Mouse (Mus musculus) c-Kit-positive CD71-negative TER-119-negative erythroid progenitor cells, embryonic 14.5 days (primary cell): Measurements from ENCODE around the gene Gbp6.
"Not testable (repeated sequence)": the region's sequence is repeated elsewhere in the genome, so short reads cannot be mapped to it uniquely, and the experiment has no call there.

Experiments
- DNase-seq: peaks from one replicate; pipeline ENCODE4 v3.0.0-alpha.2; 2013; ENCODE audit warnings: low read depth

The Gbp6 gene

DNA sequence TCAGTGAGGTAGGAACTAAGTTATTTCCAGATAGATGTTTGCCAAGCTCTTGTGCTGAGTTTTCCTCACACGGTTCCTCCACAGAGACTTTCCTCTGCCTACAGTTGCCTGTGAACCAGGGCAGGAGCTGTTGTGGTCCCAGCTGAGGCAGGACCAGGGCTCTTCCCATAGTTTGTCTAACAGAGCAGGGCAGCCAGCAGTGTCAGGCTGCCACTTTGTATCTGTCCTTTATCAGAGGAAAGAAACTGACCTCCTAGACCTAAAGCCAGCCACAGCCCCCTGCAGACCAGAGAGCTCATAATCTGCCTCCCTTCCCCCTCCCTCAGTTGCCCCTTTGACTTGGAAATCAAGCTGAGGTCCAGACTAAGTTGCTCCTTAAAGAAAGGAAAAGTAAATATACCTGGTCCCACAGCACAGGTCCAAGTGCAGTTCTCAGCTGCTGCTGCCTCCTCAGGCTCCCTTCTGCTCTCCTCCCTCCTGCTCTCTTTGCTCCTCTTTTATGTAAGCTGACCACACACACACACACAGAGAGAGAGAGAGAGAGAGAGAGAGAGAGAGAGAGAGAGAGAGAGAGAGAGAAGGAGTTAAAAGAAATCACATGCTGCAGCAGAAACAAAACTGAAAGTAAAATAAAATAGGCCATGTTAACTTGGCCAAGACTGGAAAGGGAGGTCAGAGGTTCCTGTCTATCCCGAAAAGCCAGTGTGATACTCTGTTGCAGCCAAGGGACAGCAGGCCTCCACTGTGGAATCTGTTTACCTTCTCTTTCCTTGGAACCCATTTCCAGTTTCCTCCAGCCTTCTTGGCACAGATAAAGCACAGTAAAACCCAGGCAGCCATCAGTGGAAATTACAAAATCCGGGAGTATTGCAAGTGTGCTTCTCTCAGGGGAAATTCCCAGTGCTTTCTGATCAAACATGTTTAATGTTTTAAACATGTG lies at the start of gene Gbp6, which contains the start of gene Gm43302:
Gene Gbp6 (minus strand): TSS at position 473 of the 940 bp plus-strand sequence.
Gene Gm43302 (minus strand): TSS at position 470 of the 940 bp plus-strand sequence.
- not testable (repeated sequence) for DNase-seq

GRCm38 (mm10) chr5:105341281-105341680 lies 47.8 kb upstream of the Gbp6 start:
- DNase-seq = no peak

DNA sequence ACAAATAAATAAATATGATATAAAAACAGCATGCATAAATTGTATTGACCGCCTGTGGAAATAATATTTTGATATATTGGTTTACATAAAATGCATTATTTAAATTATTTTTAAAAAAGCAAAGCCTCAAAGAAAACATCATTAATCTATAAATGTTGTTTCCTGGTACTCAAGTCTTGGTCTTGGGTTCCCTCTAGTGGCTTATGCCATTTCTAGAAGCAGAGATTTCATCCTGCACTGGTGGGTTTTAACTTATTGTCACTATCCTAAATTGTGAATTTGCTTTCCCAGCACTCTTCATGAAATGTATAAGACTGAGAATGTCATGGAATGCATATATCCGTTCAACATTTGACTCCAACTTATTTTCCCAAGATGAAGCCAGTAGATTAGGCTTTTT lies 29.0 kb upstream of the Gbp6 start:
- no peak for DNase-seq

DNA sequence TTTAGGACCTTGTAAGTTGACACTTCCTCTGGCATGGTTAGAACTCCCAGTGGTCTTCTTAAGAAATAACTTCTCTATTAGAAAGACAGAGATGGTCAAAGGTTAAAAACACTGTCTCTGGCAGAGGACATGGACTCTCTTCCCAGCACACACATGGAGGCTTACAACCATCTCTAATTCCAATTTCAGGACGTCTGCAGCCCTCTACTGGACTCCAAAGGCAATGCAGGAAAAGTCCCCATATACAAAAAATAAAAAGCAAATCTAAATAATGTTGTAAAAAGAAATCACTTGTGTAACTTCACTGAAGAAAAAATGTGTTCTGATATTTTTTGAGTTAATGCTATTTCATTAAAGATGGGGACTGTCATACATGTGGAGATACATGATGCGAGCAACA lies 17.4 kb upstream of the Gbp6 start:
- no peak for DNase-seq

DNA sequence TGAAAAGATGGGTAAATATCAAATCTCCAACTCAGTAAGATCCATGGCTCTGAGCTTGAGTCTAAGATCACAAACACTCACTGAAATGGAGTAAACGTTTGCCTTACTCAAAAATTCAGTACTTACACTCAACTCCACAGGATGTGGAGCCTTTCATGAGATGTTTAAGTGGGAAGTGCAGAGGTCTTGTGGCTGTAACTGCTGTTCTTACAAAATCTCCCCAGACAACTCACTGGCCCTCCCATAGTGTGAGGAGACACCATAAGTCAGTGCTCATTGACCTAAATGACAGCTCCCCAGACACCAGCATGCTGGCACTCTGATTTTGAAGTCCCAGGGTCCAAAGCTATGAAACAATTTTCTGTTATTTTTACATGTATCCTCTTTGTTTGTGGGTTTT lies 15.7 kb upstream of the Gbp6 start:
- DNase-seq = not testable (repeated sequence)

- DNase-seq = not testable (repeated sequence)
Observed at GRCm38 (mm10) chr5:105306946-105307345, 13.4 kb upstream of the Gbp6 start.

DNA sequence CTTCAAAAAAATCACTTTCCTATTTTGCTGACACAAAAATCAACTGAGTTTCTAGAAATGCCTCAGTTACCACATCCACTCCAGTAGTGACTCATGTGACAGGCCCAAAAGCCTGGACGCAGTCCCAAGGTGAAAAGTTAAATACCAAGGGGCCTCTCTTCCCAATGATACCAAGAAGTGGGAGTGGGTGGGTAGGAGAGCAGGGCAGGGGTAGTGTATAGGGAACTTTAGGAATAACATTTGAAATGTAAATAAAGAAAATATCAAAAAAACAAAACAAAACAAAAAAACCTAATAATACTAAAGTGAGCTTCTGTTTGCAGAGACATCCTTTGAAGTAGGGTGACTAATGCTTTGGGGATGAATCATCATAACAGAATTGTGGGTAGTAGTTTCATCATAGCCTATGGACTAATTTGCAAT lies 12.7 kb upstream of the Gbp6 start:
- DNase-seq = no peak

- not testable (repeated sequence) for DNase-seq
Observed at GRCm38 (mm10) chr5:105305671-105306070, 12.2 kb upstream of the Gbp6 start.

GRCm38 (mm10) chr5:105301963-105302362 lies 8.5 kb upstream of the Gbp6 start:
- no peak for DNase-seq

DNA sequence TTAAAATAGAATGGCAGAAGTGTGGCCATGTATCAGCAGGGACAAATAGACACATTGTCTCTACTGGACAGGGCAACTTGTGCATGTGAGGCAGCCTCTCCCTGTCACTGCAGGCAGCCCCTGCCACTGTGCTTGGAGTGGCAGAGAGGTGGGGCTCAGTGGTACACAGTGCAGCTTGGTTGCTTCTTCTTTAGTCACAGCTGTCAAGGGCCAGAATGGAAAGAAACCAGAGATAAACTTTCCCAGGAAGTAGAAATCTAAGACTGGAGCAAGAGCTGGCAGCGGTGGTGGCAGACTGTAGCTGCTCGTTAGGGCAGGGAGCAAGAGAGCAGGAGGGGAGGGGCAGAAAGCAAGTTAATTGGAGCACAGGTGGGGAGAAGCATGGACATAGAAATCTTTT lies 8.0 kb upstream of the Gbp6 start:
- DNase-seq = no peak

- no peak for DNase-seq
Observed at GRCm38 (mm10) chr5:105295746-105296145, 2.2 kb upstream of the Gbp6 start.

- DNase-seq = no peak
Observed at GRCm38 (mm10) chr5:105292492-105292891, 1.0 kb downstream of the Gbp6 start.

DNA sequence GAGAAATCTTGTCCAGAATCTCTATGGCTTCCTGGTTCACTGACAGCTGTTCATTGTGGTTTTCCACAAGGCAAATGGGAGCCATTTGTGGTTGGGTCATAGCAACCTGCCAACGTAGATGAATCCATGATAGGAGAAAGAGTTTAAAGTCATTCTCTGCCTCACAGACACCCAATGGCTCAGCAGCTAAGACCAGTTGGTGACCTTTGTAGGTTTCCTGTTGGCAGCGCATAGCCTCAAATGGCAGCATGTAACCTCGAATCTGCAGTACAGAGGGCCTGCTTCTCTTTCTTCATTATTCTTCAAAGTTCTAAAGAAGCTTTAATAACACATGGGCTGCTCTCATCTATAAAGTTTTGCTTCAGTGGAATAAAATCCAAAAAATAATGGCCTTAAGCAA lies 2.6 kb downstream of the Gbp6 start:
- DNase-seq = not testable (repeated sequence)

- not testable (repeated sequence) for DNase-seq
Observed at GRCm38 (mm10) chr5:105260673-105261072, 32.8 kb downstream of the Gbp6 start.

GRCm38 (mm10) chr5:105252491-105252890 lies 41.0 kb downstream of the Gbp6 start:
- no peak for DNase-seq

DNA sequence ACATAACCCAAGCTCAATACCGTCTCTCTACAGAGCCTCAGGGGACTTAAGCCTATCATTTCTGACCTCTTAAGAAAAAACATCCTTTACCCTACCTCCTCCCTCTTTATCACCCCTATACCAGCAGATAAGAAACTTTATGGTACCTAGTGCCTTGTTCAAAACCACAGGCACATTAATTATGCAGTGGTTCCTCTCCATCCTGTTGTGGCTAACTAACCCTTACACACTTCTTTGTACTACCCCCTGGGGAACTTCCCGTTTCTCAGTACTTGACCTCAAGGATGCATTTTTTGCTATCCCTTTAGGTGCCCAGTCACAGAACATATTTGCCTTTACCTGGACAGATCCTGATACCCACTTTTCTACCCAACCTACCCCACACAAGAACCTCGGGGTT lies 48.8 kb downstream of the Gbp6 start:
- DNase-seq = not testable (repeated sequence)

GRCm38 (mm10) chr5:105240982-105241381 lies 52.5 kb downstream of the Gbp6 start:
- DNase-seq = not testable (repeated sequence)

DNA sequence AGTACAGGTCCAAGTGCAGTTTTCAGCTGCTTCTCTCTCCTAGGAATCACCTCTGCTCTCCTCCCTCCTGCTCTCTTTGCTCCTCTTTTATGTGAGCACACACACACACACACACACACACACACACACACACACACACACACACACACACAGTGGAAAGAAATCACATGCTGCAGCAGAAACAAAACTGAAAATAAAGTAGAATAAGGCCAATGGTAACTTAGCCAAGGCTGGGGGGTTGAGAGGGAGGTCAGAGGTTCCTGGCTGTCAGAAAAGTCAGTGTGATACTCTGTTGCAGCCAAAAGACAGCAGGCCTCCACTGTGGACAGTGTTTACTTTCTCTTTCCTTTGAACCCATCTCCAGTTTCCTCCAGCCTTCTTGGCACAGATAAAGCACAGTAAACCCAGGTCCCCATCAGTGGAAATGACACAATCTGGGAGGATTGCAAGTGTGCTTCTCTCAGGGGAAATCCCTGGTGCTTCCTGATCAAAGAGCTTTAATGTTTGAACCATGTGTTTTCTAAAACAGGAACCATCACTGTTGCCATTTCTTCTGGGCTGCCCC lies 53.9 kb downstream of the Gbp6 start, which contains the start of gene Gbp10:
Gene Gbp10 (minus strand): TSS at position 51 of the 565 bp plus-strand sequence.
- DNase-seq = not testable (repeated sequence)

GRCm38 (mm10) chr5:105238402-105238801 lies 55.1 kb downstream of the Gbp6 start:
- DNase-seq = not testable (repeated sequence)

DNA sequence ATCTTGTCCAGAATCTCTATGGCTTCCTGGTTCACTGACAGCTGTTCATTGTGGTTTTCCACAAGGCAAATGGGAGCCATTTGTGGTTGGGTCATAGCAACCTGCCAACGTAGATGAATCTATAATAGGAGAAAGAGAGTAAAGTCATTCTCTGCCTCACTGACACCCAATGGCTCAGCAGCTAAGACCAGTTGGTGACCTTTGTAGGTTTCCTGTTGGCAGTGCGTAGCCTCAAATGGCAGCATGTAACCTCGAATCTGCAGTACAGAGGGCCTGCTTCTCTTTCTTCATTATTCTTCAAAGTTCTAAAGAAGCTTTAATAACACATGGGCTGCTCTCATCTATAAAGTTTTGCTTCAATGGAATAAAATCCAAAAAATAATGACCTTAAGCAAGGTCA lies 57.5 kb downstream of the Gbp6 start:
- not testable (repeated sequence) for DNase-seq
